Mouse (Mus musculus): ENCODE measurements at regions not wholly inside any gene's neighbourhood (a gene's known extent, or its start where the extent isn't known, plus 50 kb on each side); places are given as distances from the start of the nearest gene placed in this dataset.

DNA sequence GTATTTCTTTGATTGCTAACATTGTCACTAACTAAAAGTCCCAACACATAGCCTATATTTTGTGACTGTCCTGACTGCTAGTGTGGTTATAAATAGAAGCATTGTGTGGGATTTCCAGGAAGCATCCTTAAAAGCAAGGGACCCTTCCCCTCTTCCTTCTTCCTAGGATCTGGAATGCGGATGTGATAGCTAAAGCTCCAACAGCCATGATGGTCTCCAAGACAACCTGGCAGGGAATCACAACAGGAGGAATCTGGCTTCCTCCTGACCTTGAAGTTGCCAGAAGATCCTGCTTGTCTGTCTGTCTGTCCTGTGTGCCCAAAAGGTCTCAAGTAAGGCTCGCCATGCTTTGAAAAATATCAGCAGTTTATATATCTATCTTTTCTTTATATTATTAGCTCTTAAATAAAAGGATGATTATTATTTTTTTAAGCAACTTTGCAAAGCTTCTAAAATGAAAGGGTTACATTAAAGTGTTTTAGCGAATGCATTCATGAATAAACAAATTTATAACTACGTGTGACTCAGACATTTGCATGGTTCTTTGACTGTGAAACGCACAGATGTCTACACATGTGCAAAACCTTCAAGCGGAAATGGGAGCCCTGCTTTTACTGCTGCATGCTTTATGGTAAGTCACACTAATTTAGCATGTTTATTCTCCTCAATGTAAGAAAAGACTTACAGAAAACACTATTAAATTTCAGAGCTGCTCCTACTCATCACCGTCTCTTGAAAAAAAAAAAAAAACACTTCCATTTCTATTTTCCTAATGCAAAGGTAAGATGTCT is 160.9 kb downstream of the Plk2 start:
- Histone ChIP-seq H3K4me1 (ENCODE audit: control insufficient read depth, insufficient read depth, low read length) (0 out of 2 replicates have a peak, but pooled peaks cover 3% of the 10 kb centered on the region), H3K9me3 (ENCODE audit: control insufficient read depth, low read length) (no peaks in the 10 kb centered on the region), H3K36me3 (ENCODE audit: control insufficient read depth, insufficient read depth, low read length) (no peaks in the 10 kb centered on the region), H3K9ac (ENCODE audit: low read depth, low read length) (no peak overlapping the region), H3K27me3 (ENCODE audit: control insufficient read depth, insufficient read depth, low read length) (no peaks in the 10 kb centered on the region), H3K27ac (ENCODE audit: low read depth, low read length) (no peak overlapping the region), H3K4me3 (ENCODE audit: low read length) (no peak overlapping the region), H3K4me2 (replicated peaks; ENCODE audit: low read depth, low read length) (no peak overlapping the region)
- ATAC-seq (ENCODE audit: low FRiP score, low TSS enrichment), result no peak
- 78% methylated on average over 7 of the region's 7 CpGs for WGBS

DNA sequence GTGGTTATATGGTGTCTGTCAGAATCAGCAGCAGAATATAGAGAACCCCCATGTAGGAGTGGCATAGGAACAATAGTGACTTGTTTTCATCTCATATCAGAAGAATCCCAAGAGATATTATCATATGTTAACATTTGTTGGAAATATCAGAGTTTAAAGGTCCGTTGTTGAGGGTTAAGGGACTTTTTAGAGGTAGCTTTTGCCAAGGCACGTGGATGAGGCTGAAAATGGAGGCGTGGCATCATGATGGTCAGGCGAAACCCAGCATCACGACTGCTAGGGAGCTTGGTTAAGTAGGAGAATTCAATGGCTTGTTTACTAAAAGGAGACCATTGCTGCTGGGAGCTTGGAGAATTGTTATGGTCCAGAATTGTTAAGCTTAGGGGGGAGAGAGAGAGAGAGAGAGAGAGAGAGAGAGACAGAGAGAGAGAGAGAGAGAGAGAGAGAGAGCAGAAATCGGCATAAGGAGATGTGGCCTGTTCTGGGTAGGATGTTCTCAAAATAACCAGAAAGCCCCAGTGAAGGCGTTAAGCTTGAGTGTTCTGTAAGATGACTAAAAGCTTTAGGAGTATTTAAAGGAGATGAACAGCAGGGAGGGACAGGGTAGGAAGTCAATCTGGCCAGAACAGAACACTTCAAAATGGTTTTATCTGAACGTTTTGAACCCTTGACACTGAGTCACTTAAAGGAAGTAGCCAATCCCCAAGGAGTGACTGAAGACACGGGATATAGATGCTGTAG is 161.7 kb downstream of the Plk2 start:
- Histone ChIP-seq H3K4me3 (ENCODE audit: low read length) (no peak overlapping the region), H3K27ac (ENCODE audit: low read depth, low read length) (0 out of 2 replicates have a peak overlapping the region, but pooled peaks have one; percentile 26), H3K4me1 (ENCODE audit: control insufficient read depth, insufficient read depth, low read length) (0 out of 2 replicates have a peak, but pooled peaks cover 3% of the 10 kb centered on the region), H3K9ac (ENCODE audit: low read depth, low read length) (no peak overlapping the region), H3K4me2 (replicated peaks; ENCODE audit: low read depth, low read length) (no peak overlapping the region), H3K36me3 (ENCODE audit: control insufficient read depth, insufficient read depth, low read length) (no peaks in the 10 kb centered on the region), H3K27me3 (ENCODE audit: control insufficient read depth, insufficient read depth, low read length) (no peaks in the 10 kb centered on the region), H3K9me3 (ENCODE audit: control insufficient read depth, low read length) (no peaks in the 10 kb centered on the region)
- WGBS, result 72% methylated on average over 9 of the region's 9 CpGs
- ATAC-seq (ENCODE audit: low FRiP score, low TSS enrichment), result no peak

DNA sequence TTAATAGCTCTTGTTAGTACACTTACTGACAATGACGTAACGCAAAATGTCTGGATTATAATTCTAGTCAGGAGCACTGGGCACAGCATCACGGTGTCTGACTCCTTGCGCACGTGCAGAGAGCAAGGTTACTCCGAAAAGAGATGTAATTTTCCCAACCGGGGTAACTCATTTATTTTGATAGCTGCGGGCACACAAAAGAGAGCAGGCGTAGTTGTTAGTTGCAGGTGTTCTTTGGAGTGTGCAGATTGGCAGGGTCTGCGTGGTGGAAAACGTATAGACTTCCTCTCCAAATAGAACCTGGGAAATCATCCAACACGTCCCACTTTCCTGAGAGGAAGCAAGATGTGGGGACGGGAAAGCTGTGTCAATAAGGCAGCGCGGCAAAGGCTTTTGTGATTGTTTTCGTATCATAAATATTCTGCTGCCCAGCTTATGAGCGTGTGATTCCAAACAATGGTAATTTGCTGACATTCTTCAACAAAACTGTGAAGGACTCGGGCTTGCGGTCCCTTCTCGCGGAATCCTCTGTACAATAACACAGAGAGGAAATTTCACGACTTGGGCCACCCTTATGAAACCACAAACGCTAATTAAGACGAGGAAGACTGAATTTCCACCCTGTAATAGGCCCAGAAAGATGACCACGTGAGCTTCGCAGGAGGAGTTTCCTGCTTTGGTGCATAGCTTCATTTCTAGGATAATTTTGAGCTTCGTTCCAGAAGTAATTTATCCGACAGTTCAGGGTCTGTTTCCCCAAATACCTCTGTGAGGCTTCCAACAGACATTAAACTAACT is 163.3 kb downstream of the Plk2 start:
- no peaks in the 10 kb centered on the region for H3K27me3 ChIP-seq (ENCODE audit: control insufficient read depth, insufficient read depth, low read length)
- 26% methylated on average over 28 of the region's 28 CpGs for WGBS
- no peak overlapping the region for H3K9ac ChIP-seq (ENCODE audit: low read depth, low read length)
- H3K4me2 ChIP-seq (replicated peaks; ENCODE audit: low read depth, low read length), result peak overlapping the region; percentile 36
- H3K4me1 ChIP-seq (ENCODE audit: control insufficient read depth, insufficient read depth, low read length), result 0 out of 2 replicates have a peak, but pooled peaks cover 3% of the 10 kb centered on the region
- H3K9me3 ChIP-seq (ENCODE audit: control insufficient read depth, low read length), result no peaks in the 10 kb centered on the region
- H3K27ac ChIP-seq (ENCODE audit: low read depth, low read length), result peak overlapping the region; percentile 1; the same call in 1 of the 2 replicates
- no peak overlapping the region for H3K4me3 ChIP-seq (ENCODE audit: low read length)
- H3K36me3 ChIP-seq (ENCODE audit: control insufficient read depth, insufficient read depth, low read length), result no peaks in the 10 kb centered on the region
- ATAC-seq (ENCODE audit: low FRiP score, low TSS enrichment), result peak; percentile 71

DNA sequence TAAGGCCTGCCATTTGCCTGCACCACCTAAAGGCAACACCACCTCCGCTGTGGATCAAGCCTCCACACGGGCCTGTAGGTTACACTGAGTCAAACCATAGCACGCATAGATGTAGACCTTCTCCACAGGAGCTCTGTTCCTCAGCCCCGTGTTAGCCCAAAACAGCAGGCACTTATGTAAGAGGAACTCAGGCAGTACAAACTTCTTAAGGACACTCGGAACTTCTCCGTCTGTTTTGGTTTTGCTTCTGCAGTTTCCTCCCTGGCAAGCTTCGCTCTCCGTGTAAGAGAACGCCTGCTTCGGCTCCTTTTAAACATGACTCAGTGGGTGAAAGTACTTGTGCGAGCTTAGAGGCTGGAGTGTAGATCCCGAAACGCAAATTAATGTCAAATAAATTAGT is 165.7 kb downstream of the Plk2 start:
- Histone ChIP-seq H3K36me3 (ENCODE audit: control insufficient read depth, insufficient read depth, low read length) (no peaks in the 10 kb centered on the region), H3K9me3 (ENCODE audit: control insufficient read depth, low read length) (no peaks in the 10 kb centered on the region), H3K27ac (ENCODE audit: low read depth, low read length) (no peak overlapping the region), H3K4me3 (ENCODE audit: low read length) (no peak overlapping the region), H3K4me2 (replicated peaks; ENCODE audit: low read depth, low read length) (no peak overlapping the region), H3K9ac (ENCODE audit: low read depth, low read length) (no peak overlapping the region), H3K27me3 (ENCODE audit: control insufficient read depth, insufficient read depth, low read length) (no peaks in the 10 kb centered on the region), H3K4me1 (ENCODE audit: control insufficient read depth, insufficient read depth, low read length) (0 out of 2 replicates have a peak, but pooled peaks cover 3% of the 10 kb centered on the region)
- no peak for ATAC-seq (ENCODE audit: low FRiP score, low TSS enrichment)
- 91% methylated on average over 13 of the region's 13 CpGs for WGBS

DNA sequence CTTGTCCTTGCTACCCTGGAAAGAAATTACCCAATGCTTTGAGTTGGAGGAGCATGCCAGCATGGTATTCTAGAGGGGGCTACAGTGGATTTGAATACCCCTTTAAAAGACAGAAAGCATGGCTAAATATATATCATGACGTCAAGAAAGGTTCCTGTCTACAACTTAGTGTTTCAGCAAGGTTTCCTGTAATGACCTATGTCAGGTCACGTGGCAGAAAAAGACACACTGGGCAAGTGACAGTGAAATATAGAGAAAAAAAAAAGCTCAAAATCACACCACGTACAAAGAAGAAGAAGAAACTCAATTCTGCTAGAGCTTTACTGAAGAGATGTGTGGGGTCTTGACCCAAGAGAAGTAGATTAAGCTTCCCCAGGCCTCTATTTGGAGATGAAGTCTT is 167.7 kb downstream of the Plk2 start:
- Histone ChIP-seq H3K4me2 (replicated peaks; ENCODE audit: low read depth, low read length) (no peak overlapping the region), H3K27ac (ENCODE audit: low read depth, low read length) (no peak overlapping the region), H3K4me1 (ENCODE audit: control insufficient read depth, insufficient read depth, low read length) (0 out of 2 replicates have a peak, but pooled peaks cover 3% of the 10 kb centered on the region), H3K36me3 (ENCODE audit: control insufficient read depth, insufficient read depth, low read length) (no peaks in the 10 kb centered on the region), H3K27me3 (ENCODE audit: control insufficient read depth, insufficient read depth, low read length) (no peaks in the 10 kb centered on the region), H3K4me3 (ENCODE audit: low read length) (no peak overlapping the region), H3K9me3 (ENCODE audit: control insufficient read depth, low read length) (no peaks in the 10 kb centered on the region), H3K9ac (ENCODE audit: low read depth, low read length) (no peak overlapping the region)
- 64% methylated on average over 3 of the region's 3 CpGs for WGBS
- no peak for ATAC-seq (ENCODE audit: low FRiP score, low TSS enrichment)

DNA sequence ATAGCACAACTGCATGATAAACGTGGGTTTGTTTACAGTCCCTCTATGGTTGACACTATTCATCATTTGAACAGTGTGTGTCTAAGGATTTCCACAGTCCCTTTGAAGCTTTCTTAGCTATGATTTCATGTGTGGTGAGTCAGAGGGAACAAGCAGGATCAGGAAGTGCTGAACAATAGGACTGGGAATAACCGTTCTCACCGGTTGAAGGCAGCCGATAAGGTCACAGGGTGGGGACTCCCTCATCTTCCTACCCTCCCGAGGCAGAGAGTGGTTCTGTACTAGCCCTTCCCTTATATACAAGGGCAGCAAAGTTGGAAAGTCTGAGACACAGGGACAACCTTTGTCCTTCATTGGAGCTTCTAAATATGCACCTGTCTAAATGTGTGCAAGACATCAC is 168.1 kb downstream of the Plk2 start:
- Histone ChIP-seq H3K36me3 (ENCODE audit: control insufficient read depth, insufficient read depth, low read length) (no peaks in the 10 kb centered on the region), H3K4me2 (replicated peaks; ENCODE audit: low read depth, low read length) (no peak overlapping the region), H3K9me3 (ENCODE audit: control insufficient read depth, low read length) (no peaks in the 10 kb centered on the region), H3K4me1 (ENCODE audit: control insufficient read depth, insufficient read depth, low read length) (0 out of 2 replicates have a peak, but pooled peaks cover 3% of the 10 kb centered on the region), H3K27me3 (ENCODE audit: control insufficient read depth, insufficient read depth, low read length) (no peaks in the 10 kb centered on the region), H3K4me3 (ENCODE audit: low read length) (no peak overlapping the region), H3K9ac (ENCODE audit: low read depth, low read length) (no peak overlapping the region), H3K27ac (ENCODE audit: low read depth, low read length) (no peak overlapping the region)
- WGBS, result 50% methylated on average over 5 of the region's 5 CpGs
- 0 out of 2 replicates have a peak, but pooled peaks have one; percentile 49 for ATAC-seq (ENCODE audit: low FRiP score, low TSS enrichment)

DNA sequence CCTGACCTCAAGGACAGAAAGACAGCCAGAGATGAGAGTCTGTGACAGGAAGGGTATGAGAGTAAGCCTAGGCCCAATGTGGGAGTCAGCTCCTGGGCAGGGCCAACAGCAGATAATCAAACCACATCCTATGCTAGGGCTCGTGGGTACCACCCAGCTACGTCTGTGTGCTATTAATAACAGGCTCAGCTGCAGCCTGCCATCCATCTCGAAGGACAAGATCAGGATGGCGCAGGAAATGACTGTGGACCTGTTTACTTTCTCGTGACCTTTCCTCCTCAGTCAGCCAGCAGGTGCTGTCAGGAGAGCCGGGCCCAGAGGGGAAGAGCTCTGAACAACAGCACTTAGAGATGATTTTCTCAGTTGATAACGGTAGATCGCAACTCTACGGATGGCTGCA is 169.1 kb downstream of the Plk2 start:
- Histone ChIP-seq H3K9ac (ENCODE audit: low read depth, low read length) (no peak overlapping the region), H3K4me2 (replicated peaks; ENCODE audit: low read depth, low read length) (no peak overlapping the region), H3K4me1 (ENCODE audit: control insufficient read depth, insufficient read depth, low read length) (no peaks in the 10 kb centered on the region), H3K27ac (ENCODE audit: low read depth, low read length) (no peak overlapping the region), H3K36me3 (ENCODE audit: control insufficient read depth, insufficient read depth, low read length) (no peaks in the 10 kb centered on the region), H3K9me3 (ENCODE audit: control insufficient read depth, low read length) (no peaks in the 10 kb centered on the region), H3K27me3 (ENCODE audit: control insufficient read depth, insufficient read depth, low read length) (no peaks in the 10 kb centered on the region), H3K4me3 (ENCODE audit: low read length) (no peak overlapping the region)
- ATAC-seq (ENCODE audit: low FRiP score, low TSS enrichment), result no peak
- WGBS, result 22% methylated on average over 9 of the region's 9 CpGs

DNA sequence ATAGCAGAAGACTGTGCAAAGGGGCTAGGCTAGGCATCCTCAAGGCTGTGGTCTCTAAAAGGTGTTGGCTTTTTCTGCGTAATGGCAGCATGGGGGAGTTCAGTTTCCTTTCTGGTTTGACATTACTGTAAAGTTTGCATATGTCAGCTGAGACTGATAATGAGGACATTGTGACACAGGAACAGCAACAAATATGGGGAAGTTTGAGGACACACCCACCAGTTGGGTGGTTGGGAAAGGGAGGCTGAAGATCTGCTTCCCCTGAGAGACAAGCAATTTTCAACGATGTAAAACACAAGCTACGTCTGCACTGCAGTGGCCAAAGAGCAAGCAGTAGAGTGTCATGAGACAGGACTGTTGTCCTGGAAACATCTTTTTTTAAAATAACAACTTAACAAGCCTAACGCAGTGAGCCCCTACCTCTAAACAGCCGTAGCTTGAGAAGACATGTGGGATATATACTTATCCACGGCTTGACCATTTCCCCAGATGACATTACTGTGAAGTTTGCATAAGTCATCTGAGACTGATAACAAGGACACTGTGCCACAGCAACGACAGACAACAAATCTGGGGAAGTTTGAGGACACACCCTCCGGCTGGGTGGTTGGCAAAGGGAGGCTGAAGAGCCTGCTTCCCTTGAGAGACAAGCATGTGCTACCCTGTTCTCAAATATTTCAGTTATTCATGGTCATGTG is 173.8 kb downstream of the Plk2 start:
- Histone ChIP-seq H3K27me3 (ENCODE audit: control insufficient read depth, insufficient read depth, low read length) (no peaks in the 10 kb centered on the region), H3K36me3 (ENCODE audit: control insufficient read depth, insufficient read depth, low read length) (no peaks in the 10 kb centered on the region), H3K4me3 (ENCODE audit: low read length) (no peak overlapping the region), H3K27ac (ENCODE audit: low read depth, low read length) (no peak overlapping the region), H3K4me2 (replicated peaks; ENCODE audit: low read depth, low read length) (no peak overlapping the region), H3K9ac (ENCODE audit: low read depth, low read length) (no peak overlapping the region), H3K4me1 (ENCODE audit: control insufficient read depth, insufficient read depth, low read length) (no peaks in the 10 kb centered on the region), H3K9me3 (ENCODE audit: control insufficient read depth, low read length) (no peaks in the 10 kb centered on the region)
- no peak for ATAC-seq (ENCODE audit: low FRiP score, low TSS enrichment)
- 79% methylated on average over 8 of the region's 8 CpGs for WGBS

Data from kidney, embryonic 14.5 days (tissue).